Mouse (Mus musculus) kidney, embryonic 15.5 days (tissue): ENCODE results near the gene Lamtor1. TPM values are rescaled to one million over a fixed set of nuclear protein-coding genes. Genes with fewer than 3 reads are reported as not detected.

Experiments used
- ATAC-seq: fragments of 200-750 bp; cut with Nextera tagmentation; replicated peaks from 2 replicates; pipeline ENCODE4 v1.8.0; 2017; ENCODE audit warnings: moderate TSS enrichment; ENCODE audit not compliant: low FRiP score
- H3K27ac ChIP-seq: fragments of 300-500 bp; sonication (generic); 2 replicates; pipeline ENCODE4 v1.5.1; 2015; ENCODE audit warnings: mild to moderate bottlenecking, inconsistent platforms
- H3K27me3 ChIP-seq: fragments of 300-500 bp; sonication (generic); 2 replicates; pipeline ENCODE4 v1.6.1; 2015; ENCODE audit warnings: inconsistent platforms
- H3K36me3 ChIP-seq: fragments of 300-500 bp; sonication (generic); 2 replicates; pipeline ENCODE4 v1.6.1; 2015; ENCODE audit warnings: inconsistent platforms
- H3K4me1 ChIP-seq: fragments of 300-500 bp; sonication (generic); 2 replicates; pipeline ENCODE4 v1.6.1; 2015; ENCODE audit warnings: inconsistent platforms
- H3K4me2 ChIP-seq: fragments of 300-500 bp; sonication (generic); 2 replicates; pipeline ENCODE4 v1.6.1; 2015; ENCODE audit warnings: moderate library complexity, mild to moderate bottlenecking, inconsistent platforms
- H3K4me3 ChIP-seq: fragments of 300-500 bp; sonication (generic); replicated peaks from 2 replicates; pipeline ENCODE4 v1.5.1; 2015; ENCODE audit warnings: mild to moderate bottlenecking, inconsistent platforms
- H3K9ac ChIP-seq: fragments of 300-500 bp; sonication (generic); 2 replicates; pipeline ENCODE4 v1.6.1; 2015; ENCODE audit warnings: mild to moderate bottlenecking, inconsistent platforms
- H3K9me3 ChIP-seq: fragments of 300-500 bp; sonication (generic); replicated peaks from 2 replicates; pipeline ENCODE4 v1.6.1; 2016; ENCODE audit warnings: inconsistent platforms
- WGBS: fragments of 180-500 bp; shearing (Covaris S2); methylation state at CpG from one replicate; pipeline ENCODE4 v1.1.7; 2015; ENCODE audit warnings: mixed read lengths; 5-methylcytosine and 5-hydroxymethylcytosine counted together
- polyA plus RNA-seq: library from polyadenylated mRNA; unstranded; fragments of >200 nt; fragmentation: Nextera tagmentation; extraction: Ambion mirVana; gene quantifications from 2 replicates; pipeline ENCODE4 v1.2.1, GENCODE M21; 2015

The Lamtor1 gene
- polyA plus RNA-seq, result 151 and 158 TPM in 2 replicates

DNA sequence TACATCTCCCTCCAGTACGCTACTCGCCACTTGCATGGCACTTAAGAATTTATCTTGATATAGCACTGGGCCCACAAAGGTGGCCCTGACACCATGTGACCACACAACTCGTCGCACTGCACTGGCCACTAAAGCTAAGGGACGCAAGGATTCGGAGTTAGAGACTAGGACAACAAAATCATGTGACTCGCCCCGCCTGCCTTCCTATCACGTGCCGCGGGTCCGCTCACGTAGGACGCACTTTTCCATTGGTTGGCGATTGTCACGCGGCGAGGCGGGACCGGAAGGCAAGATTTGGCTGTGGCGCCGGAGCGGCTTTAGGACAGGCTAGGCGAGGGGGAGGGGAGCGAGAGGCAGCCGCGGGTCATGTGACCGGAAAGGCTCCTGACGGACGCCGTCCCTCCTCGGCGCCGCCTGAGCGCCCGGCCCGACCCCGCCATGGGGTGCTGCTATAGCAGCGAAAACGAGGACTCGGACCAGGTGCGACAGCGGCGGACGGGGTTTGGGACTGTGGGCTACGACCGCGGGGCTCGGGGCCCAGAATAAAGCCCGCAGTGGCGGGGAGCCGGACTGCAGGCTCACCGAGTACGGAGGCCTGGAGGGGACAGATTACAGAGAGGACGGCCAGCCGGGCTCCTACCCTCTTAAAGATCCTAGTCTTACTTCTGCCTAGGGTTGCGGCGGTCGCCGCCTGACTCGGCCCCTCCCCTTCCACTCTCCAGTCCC lies at the start of gene Lamtor1:
TSS of gene Lamtor1 (plus strand) at position 344 of the 726 bp plus-strand sequence.
- peaks cover 27% of the 10 kb centered on the region for H3K36me3 ChIP-seq
- H3K27ac ChIP-seq, result peak within 1 kb of the TSS; percentile 95
- under 1% methylated on average over 58 of the region's 61 CpGs for WGBS
- no peaks in the 10 kb centered on the region for H3K27me3 ChIP-seq
- peak within 1 kb of the TSS; percentile 76 for H3K9ac ChIP-seq
- H3K4me2 ChIP-seq, result peak within 1 kb of the TSS; percentile 71
- H3K4me1 ChIP-seq, result peaks cover 24% of the 10 kb centered on the region
- H3K4me3 ChIP-seq, result peak within 1 kb of the TSS; percentile 78
- ATAC-seq, result peak; percentile 98
- H3K9me3 ChIP-seq, result no peaks in the 10 kb centered on the region

DNA sequence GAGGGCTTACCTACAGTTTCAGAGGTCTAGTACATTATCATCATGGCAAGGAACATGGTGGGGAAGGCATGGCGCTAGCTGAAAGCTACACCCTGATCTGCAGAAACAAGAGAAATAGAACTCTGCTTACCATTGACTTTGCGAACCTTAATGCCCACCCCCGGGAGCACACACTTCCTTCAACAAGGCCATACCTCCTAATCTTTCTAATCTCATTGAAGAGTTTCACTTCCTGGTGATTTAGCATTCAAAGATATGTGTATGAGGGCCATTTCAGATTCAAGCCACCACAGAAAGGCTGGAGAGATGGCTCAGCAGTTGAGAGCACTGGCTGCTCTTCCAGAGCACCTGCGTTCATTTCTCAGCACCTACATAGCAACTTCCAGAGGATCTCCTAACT lies 48.6 kb upstream of the Lamtor1 start, which contains the start of gene Folr2:
TSS of gene Folr2 (minus strand) at position 101 of the 400 bp plus-strand sequence.
- no peak for ATAC-seq
- Histone ChIP-seq H3K4me2 (no peak within 1 kb of the TSS), H3K27ac (no peak within 1 kb of the TSS), H3K36me3 (no peaks in the 10 kb centered on the region), H3K27me3 (no peaks in the 10 kb centered on the region), H3K4me1 (no peaks in the 10 kb centered on the region), H3K4me3 (no peak within 1 kb of the TSS), H3K9ac (no peak within 1 kb of the TSS), H3K9me3 (no peaks in the 10 kb centered on the region)
- 86% methylated on average over 4 of the region's 4 CpGs for WGBS

DNA sequence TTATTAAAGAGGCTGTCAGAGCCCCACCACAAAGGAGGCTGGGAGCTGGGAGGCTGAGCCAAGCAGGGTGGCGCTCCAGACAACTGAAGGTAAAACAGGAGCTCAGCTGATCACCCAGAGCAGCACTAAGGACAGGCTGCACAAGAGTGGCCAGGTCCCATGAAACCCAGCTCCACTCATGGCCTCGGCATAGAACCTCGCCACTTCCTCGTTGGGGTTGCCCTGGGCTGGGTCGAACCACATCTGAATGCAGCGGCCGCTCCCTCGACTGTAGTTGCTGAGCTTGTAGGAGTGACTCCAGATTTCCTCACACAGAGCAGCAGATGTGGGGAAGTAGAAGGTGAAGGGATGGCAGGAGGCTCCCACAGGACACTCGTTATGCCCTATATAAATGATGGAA lies 47.3 kb upstream of the Lamtor1 start:
- H3K9me3 ChIP-seq, result no peaks in the 10 kb centered on the region
- no peak overlapping the region for H3K9ac ChIP-seq
- H3K4me1 ChIP-seq, result no peaks in the 10 kb centered on the region
- H3K27me3 ChIP-seq, result no peaks in the 10 kb centered on the region
- no peak overlapping the region for H3K4me3 ChIP-seq
- WGBS, result 77% methylated on average over 9 of the region's 9 CpGs
- H3K36me3 ChIP-seq, result no peaks in the 10 kb centered on the region
- no peak for ATAC-seq
- no peak overlapping the region for H3K4me2 ChIP-seq
- H3K27ac ChIP-seq, result no peak overlapping the region

DNA sequence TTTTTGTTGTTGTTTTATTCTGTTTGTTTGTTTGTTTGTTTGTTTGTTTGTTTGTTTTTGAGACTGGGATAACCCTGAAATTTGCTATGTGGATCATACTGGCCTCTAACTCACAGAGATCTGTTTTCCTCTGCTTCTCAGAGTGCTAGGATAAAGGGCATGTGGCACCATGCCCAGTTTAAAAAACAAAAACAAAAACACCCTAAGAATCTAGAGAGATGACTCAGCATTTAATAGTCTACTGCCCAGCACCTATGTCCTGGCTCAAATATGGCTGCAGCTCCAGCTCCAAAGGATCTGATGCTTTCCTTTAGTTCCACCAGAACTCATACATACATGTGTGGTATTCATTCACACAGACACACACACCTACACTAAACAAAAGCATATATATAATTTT lies 44.7 kb upstream of the Lamtor1 start:
- H3K4me3 ChIP-seq, result no peak overlapping the region
- no peaks in the 10 kb centered on the region for H3K36me3 ChIP-seq
- no peak overlapping the region for H3K4me2 ChIP-seq
- no peaks in the 10 kb centered on the region for H3K4me1 ChIP-seq
- no peaks in the 10 kb centered on the region for H3K27me3 ChIP-seq
- H3K9me3 ChIP-seq, result no peaks in the 10 kb centered on the region
- H3K9ac ChIP-seq, result no peak overlapping the region
- ATAC-seq, result no peak
- no peak overlapping the region for H3K27ac ChIP-seq

DNA sequence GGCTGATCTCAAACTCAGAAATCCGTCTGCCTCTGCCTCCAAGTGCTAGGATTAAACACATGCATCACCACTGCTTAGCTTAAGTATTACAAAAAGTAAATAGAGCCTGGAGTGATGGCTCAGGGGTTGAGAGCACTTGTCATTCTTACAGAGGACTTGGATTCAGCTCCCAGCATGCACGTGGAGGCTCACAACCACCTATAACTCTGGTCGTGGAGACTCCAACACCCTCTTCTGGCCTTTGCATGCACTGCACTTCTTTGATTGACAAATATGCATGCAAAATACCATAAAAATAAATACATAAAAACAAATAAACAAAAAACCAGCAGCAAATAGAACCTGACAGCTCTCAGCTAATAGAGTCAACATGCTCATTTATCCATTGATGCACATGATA lies 43.4 kb upstream of the Lamtor1 start:
- WGBS, result 75% methylated on average over 3 of the region's 3 CpGs
- H3K4me2 ChIP-seq, result no peak overlapping the region
- H3K4me3 ChIP-seq, result no peak overlapping the region
- H3K27ac ChIP-seq, result no peak overlapping the region
- no peaks in the 10 kb centered on the region for H3K27me3 ChIP-seq
- no peaks in the 10 kb centered on the region for H3K36me3 ChIP-seq
- no peaks in the 10 kb centered on the region for H3K9me3 ChIP-seq
- ATAC-seq, result no peak
- no peaks in the 10 kb centered on the region for H3K4me1 ChIP-seq
- no peak overlapping the region for H3K9ac ChIP-seq

DNA sequence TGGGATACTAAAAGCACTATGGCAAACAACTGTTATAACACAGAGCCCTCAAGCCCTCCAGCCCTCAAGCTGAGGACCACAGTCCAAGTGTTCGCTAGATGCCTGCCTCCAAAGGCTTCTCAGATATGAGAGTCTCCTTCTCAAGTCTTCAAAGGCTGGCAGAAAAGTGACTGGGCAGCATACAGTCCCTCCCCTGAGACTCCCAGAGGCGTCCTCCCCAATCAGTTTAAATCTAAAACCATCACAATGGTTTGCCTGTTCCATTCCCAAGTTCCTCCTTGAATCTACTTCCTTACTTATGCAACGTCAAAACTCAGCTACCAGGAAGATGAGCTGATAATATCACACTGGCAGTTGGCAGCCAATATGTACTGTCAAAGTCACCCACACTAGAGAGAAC lies 42.3 kb upstream of the Lamtor1 start, which contains the start of gene Anapc15:
TSS of gene Anapc15 (plus strand) at position 301 of the 400 bp plus-strand sequence.
- no peak for ATAC-seq
- Histone ChIP-seq H3K4me3 (no peak within 1 kb of the TSS), H3K4me1 (peaks cover 6% of the 10 kb centered on the region), H3K4me2 (no peak within 1 kb of the TSS), H3K36me3 (no peaks in the 10 kb centered on the region), H3K9ac (no peak within 1 kb of the TSS), H3K9me3 (no peaks in the 10 kb centered on the region), H3K27me3 (no peaks in the 10 kb centered on the region), H3K27ac (no peak within 1 kb of the TSS)
- 80% methylated on average over 3 of the region's 3 CpGs for WGBS

DNA sequence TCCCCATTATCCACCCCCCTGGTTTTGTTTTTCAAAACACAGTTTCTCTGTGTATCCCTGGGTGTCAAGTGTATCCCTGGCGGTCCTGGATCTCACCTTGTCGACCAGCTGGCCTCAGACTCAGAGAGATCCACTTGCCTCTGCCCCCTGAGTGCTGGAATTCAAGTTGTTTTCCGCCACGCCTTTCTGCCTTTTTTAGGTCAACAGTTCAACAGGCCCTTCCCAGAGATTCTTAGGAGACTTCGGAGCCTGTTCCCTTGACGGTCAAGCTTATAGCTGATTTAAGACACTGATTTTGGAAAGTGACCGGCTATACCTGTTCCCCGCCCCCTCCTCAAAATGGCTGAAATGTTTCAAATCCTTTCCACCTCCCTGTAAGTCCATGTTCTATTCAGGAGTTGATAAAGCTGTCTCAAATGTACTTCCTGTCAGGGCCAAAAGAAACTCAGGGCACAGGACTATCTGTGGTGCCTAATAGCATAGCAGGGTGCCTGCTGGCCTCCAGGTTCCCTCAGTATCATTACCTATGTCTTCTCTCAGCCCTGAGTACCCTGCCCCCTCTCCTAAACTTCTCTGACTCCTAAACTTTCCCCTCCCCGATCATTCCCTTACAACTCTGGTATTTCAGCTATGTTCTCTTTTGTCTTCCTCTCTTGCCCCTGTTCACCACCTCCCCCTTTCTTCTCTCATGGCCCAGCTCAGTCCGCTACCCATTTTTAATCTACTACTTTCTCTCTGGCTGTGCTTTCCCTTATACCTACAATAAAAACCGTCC lies 39.0 kb upstream of the Lamtor1 start:
- no peak overlapping the region for H3K4me3 ChIP-seq
- 84% methylated on average over 11 of the region's 11 CpGs for WGBS
- no peak overlapping the region for H3K27ac ChIP-seq
- H3K27me3 ChIP-seq, result no peaks in the 10 kb centered on the region
- no peak overlapping the region for H3K9ac ChIP-seq
- peaks cover 21% of the 10 kb centered on the region for H3K4me1 ChIP-seq
- no peak overlapping the region for H3K4me2 ChIP-seq
- no peaks in the 10 kb centered on the region for H3K36me3 ChIP-seq
- H3K9me3 ChIP-seq, result no peaks in the 10 kb centered on the region
- ATAC-seq, result no peak

DNA sequence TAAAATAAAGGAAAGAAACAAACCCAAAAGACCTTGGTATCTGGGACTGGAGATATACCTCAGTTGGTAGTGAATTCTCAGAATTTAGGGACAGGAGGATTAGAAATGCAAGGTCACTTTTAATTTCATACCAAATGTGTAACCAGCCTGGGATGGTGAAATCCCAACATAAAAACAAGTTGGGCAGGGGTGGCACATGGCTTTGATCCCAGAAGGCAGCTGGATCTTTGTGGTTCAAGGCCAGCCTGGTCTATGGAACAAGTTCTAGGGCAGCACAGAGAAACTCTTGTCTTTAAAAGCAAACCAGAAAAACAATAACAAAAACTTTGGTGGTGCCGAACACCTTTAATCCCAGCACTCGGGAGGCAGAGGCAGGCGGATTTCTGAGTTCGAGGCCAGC lies 38.2 kb upstream of the Lamtor1 start:
- H3K4me1 ChIP-seq, result peaks cover 21% of the 10 kb centered on the region
- 94% methylated on average over 4 of the region's 4 CpGs for WGBS
- H3K36me3 ChIP-seq, result no peaks in the 10 kb centered on the region
- no peaks in the 10 kb centered on the region for H3K9me3 ChIP-seq
- ATAC-seq, result no peak
- no peaks in the 10 kb centered on the region for H3K27me3 ChIP-seq
- no peak overlapping the region for H3K4me2 ChIP-seq
- H3K9ac ChIP-seq, result no peak overlapping the region
- H3K27ac ChIP-seq, result no peak overlapping the region
- H3K4me3 ChIP-seq, result no peak overlapping the region

DNA sequence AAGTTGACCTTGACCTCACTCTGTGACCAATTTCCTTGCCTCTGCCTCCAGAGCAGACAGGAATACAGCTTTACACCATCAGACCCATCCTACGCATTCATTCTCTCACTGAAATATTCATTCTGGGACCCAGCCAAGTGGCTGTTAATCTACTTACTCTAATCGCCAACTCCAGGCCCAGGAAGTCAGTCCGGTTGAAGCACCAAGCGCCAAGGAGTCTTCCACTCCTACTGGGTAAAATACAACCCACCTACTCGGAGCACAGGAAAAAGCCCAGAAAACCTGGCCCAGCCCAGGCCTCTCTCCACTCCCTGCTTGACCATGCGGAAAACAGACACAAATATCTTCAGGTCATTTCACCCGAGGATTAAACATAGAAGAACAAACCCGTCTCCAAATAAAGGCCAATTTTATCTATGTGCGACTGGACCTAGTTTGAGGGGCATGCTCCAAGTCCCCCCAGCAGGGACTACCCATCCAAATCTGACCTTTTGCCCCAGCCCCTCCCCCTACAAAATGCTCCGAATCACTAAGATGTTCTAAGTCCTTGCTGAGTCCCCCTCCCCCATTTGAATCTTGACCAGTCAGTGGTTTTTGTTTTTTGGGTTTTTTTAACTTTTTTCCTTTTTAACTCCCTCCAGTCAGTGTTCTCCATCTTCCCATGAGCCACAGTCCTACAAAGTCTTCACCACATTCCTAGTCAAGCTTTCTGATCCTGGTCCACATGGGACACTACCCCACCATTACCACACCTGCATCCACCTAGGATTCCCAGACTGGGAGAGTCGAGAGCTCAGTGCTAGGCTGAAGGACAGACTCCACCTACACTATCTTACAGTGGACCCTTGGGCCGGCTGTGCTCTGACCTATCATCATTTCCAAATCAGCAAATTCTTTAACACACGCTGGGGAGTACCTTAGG lies 37.2 kb upstream of the Lamtor1 start:
- ATAC-seq, result peak; percentile 50
- Histone ChIP-seq H3K9me3 (no peaks in the 10 kb centered on the region), H3K4me1 (peaks cover 21% of the 10 kb centered on the region), H3K27ac (peak overlapping the region; percentile 75), H3K36me3 (no peaks in the 10 kb centered on the region), H3K4me2 (peak overlapping the region; percentile 43), H3K9ac (no peak overlapping the region), H3K27me3 (no peaks in the 10 kb centered on the region), H3K4me3 (0 out of 2 replicates have a peak overlapping the region, but pooled peaks have one; percentile 7)
- 45% methylated on average over 13 of the region's 13 CpGs for WGBS

DNA sequence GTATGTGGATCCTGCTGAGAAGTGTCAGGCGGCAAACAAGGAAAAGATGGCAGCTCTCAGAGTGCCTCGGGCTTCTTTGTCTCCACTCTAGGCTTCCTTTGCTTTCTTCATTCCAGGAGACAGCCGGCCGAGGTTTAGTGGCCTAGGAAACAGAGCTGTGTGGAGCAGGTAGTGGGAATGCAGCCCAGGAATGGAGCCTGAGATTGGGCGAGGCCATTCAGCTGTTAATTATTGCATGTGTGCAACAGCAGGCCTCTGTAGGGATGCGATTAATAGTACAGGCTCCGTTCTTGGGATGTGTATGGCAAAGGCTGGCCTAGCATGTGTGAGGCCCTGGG lies 36.6 kb upstream of the Lamtor1 start:
- WGBS, result 70% methylated on average over 7 of the region's 7 CpGs

DNA sequence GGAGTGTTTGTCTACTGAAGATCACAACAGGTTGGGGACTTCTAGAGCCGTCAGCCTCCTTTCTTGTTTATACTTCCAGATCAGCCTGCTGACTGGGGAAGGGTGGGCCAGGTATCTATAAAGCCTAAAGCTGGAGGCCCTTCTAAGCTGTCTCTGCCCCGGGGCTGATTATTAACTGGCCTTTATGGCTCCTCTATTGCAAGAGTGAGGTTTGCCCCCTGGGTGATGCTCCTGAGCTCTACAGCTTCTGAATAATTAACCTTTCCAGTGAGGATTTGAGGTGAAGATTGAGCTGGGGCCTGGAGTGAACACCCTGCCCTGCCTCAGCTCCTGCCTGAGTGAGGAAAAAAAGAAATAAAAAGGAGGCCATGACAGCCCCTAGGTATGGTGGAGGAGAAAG lies 35.1 kb upstream of the Lamtor1 start, which contains the start of gene Folr1:
TSS of gene Folr1 (minus strand) at position 160 of the 400 bp plus-strand sequence.
- peak within 1 kb of the TSS; percentile 43 for H3K4me2 ChIP-seq
- no peaks in the 10 kb centered on the region for H3K36me3 ChIP-seq
- no peaks in the 10 kb centered on the region for H3K9me3 ChIP-seq
- peak within 1 kb of the TSS; percentile 45 for H3K27ac ChIP-seq
- ATAC-seq, result peak; percentile 74
- H3K4me1 ChIP-seq, result peaks cover 21% of the 10 kb centered on the region
- WGBS, result 40% methylated on average over 2 of the region's 2 CpGs
- H3K27me3 ChIP-seq, result no peaks in the 10 kb centered on the region
- peak within 1 kb of the TSS; percentile 23 for H3K4me3 ChIP-seq
- H3K9ac ChIP-seq, result no peak within 1 kb of the TSS

More for the DNA sequence above, 36.6 kb upstream of the Lamtor1 start:
- ATAC-seq, result peak; percentile 50
- Histone ChIP-seq H3K4me1 (peaks cover 21% of the 10 kb centered on the region), H3K4me3 (0 out of 2 replicates have a peak overlapping the region, but pooled peaks have one; percentile 7), H3K9me3 (no peaks in the 10 kb centered on the region), H3K36me3 (no peaks in the 10 kb centered on the region), H3K4me2 (peak overlapping the region; percentile 43), H3K27me3 (no peaks in the 10 kb centered on the region), H3K9ac (no peak overlapping the region), H3K27ac (peak overlapping the region; percentile 75)
